Mouse (Mus musculus): ENCODE data around the gene Ptprj. TPM values are rescaled to one million over a fixed set of nuclear protein-coding genes. Genes with fewer than 3 reads are reported as not detected.

Gene Ptprj
- polyA plus RNA-seq, 1 experiment, result 241 TPM

- peaks cover 14% of the 10 kb centered on the region for H3K4me1 ChIP-seq (ENCODE audit: control insufficient read depth, insufficient read depth, low read length)
- no peak for TF ChIP-seq CTCF (IDR thresholded peaks at IDR 0.05; ENCODE audit: low read depth, low read length)
- H3K4me3 ChIP-seq (ENCODE audit: insufficient read depth, low read length), result no peak overlapping the region
- peak overlapping the region; percentile 46 for H3K27ac ChIP-seq (ENCODE audit: insufficient read depth, low read depth, low read length)
These were observed 31.6 kb upstream of the Ptprj start for GRCm38 (mm10) chr2:90611959-90612571.

GRCm38 (mm10) chr2:90601056-90601455 lies 20.6 kb upstream of the Ptprj start:
- Histone ChIP-seq H3K27ac (ENCODE audit: insufficient read depth, low read depth, low read length) (no peak overlapping the region), H3K4me1 (ENCODE audit: control insufficient read depth, insufficient read depth, low read length) (no peaks in the 10 kb centered on the region), H3K4me3 (ENCODE audit: insufficient read depth, low read length) (no peak overlapping the region)
- TF ChIP-seq POLR2A (IDR thresholded peaks at IDR 0.05; ENCODE audit: borderline replicate concordance, low read depth, low read length) (no peak), CTCF (IDR thresholded peaks at IDR 0.05; ENCODE audit: low read depth, low read length) (no peak)

- Histone ChIP-seq H3K4me1 (ENCODE audit: control insufficient read depth, insufficient read depth, low read length) (peaks cover 19% of the 10 kb centered on the region), H3K4me3 (ENCODE audit: insufficient read depth, low read length) (no peak overlapping the region), H3K27ac (ENCODE audit: insufficient read depth, low read depth, low read length) (no peak overlapping the region)
- TF ChIP-seq POLR2A (IDR thresholded peaks at IDR 0.05; ENCODE audit: borderline replicate concordance, low read depth, low read length) (no peak), CTCF (IDR thresholded peaks at IDR 0.05; ENCODE audit: low read depth, low read length) (no peak)
These were observed 7.7 kb upstream of the Ptprj start for GRCm38 (mm10) chr2:90588141-90588540.

- H3K27ac ChIP-seq (ENCODE audit: insufficient read depth, low read depth, low read length), result no peak overlapping the region
- no peak overlapping the region for H3K4me3 ChIP-seq (ENCODE audit: insufficient read depth, low read length)
- no peak for TF ChIP-seq CTCF (IDR thresholded peaks at IDR 0.05; ENCODE audit: low read depth, low read length)
- no peak for TF ChIP-seq POLR2A (IDR thresholded peaks at IDR 0.05; ENCODE audit: borderline replicate concordance, low read depth, low read length)
- peaks cover 25% of the 10 kb centered on the region for H3K4me1 ChIP-seq (ENCODE audit: control insufficient read depth, insufficient read depth, low read length)
These were observed 4.1 kb upstream of the Ptprj start for GRCm38 (mm10) chr2:90584506-90584905.

- H3K27ac ChIP-seq (ENCODE audit: insufficient read depth, low read depth, low read length), result no peak overlapping the region
- peaks cover 22% of the 10 kb centered on the region for H3K4me1 ChIP-seq (ENCODE audit: control insufficient read depth, insufficient read depth, low read length)
- H3K4me3 ChIP-seq (ENCODE audit: insufficient read depth, low read length), result no peak overlapping the region
- TF ChIP-seq POLR2A (IDR thresholded peaks at IDR 0.05; ENCODE audit: borderline replicate concordance, low read depth, low read length) (no peak), CTCF (IDR thresholded peaks at IDR 0.05; ENCODE audit: low read depth, low read length) (no peak)
These were observed 3.2 kb upstream of the Ptprj start for GRCm38 (mm10) chr2:90583628-90584131.

GRCm38 (mm10) chr2:90582814-90583213 lies 2.4 kb upstream of the Ptprj start:
- Histone ChIP-seq H3K27ac (ENCODE audit: insufficient read depth, low read depth, low read length) (no peak overlapping the region), H3K4me1 (ENCODE audit: control insufficient read depth, insufficient read depth, low read length) (peaks cover 22% of the 10 kb centered on the region), H3K4me3 (ENCODE audit: insufficient read depth, low read length) (no peak overlapping the region)
- no peak for TF ChIP-seq CTCF (IDR thresholded peaks at IDR 0.05; ENCODE audit: low read depth, low read length)
- TF ChIP-seq POLR2A (IDR thresholded peaks at IDR 0.05; ENCODE audit: borderline replicate concordance, low read depth, low read length), result no peak

- TF ChIP-seq CTCF (IDR thresholded peaks at IDR 0.05; ENCODE audit: low read depth, low read length), result no peak
- no peak for TF ChIP-seq POLR2A (IDR thresholded peaks at IDR 0.05; ENCODE audit: borderline replicate concordance, low read depth, low read length)
- Histone ChIP-seq H3K4me3 (ENCODE audit: insufficient read depth, low read length) (no peak overlapping the region), H3K27ac (ENCODE audit: insufficient read depth, low read depth, low read length) (no peak overlapping the region), H3K4me1 (ENCODE audit: control insufficient read depth, insufficient read depth, low read length) (peaks cover 24% of the 10 kb centered on the region)
These were observed 1.9 kb upstream of the Ptprj start for GRCm38 (mm10) chr2:90582311-90582710.

- no peak for TF ChIP-seq POLR2A (IDR thresholded peaks at IDR 0.05; ENCODE audit: borderline replicate concordance, low read depth, low read length)
- Histone ChIP-seq H3K27ac (ENCODE audit: insufficient read depth, low read depth, low read length) (no peak overlapping the region), H3K4me3 (ENCODE audit: insufficient read depth, low read length) (no peak overlapping the region), H3K4me1 (ENCODE audit: control insufficient read depth, insufficient read depth, low read length) (peaks cover 28% of the 10 kb centered on the region)
These were observed 1.3 kb upstream of the Ptprj start for GRCm38 (mm10) chr2:90581796-90582125.

GRCm38 (mm10) chr2:90581006-90581795 lies 754 bp upstream of the Ptprj start:
- H3K27ac ChIP-seq (ENCODE audit: insufficient read depth, low read depth, low read length), result 0 out of 2 replicates have a peak overlapping the region, but pooled peaks have one; percentile 19
- peak overlapping the region; percentile 98 for H3K4me3 ChIP-seq (ENCODE audit: insufficient read depth, low read length)
- no peak for TF ChIP-seq POLR2A (IDR thresholded peaks at IDR 0.05; ENCODE audit: borderline replicate concordance, low read depth, low read length)
- TF ChIP-seq CTCF (IDR thresholded peaks at IDR 0.05; ENCODE audit: low read depth, low read length), result no peak; the same call in 1 of the 2 replicates
- H3K4me1 ChIP-seq (ENCODE audit: control insufficient read depth, insufficient read depth, low read length), result peaks cover 32% of the 10 kb centered on the region

GRCm38 (mm10) chr2:90579728-90580235 lies 665 bp downstream of the Ptprj start:
- H3K4me1 ChIP-seq (ENCODE audit: control insufficient read depth, insufficient read depth, low read length), result peaks cover 42% of the 10 kb centered on the region
- H3K4me3 ChIP-seq (ENCODE audit: insufficient read depth, low read length), result peak overlapping the region; percentile 98
- TF ChIP-seq CTCF (IDR thresholded peaks at IDR 0.05; ENCODE audit: low read depth, low read length), result no peak
- TF ChIP-seq POLR2A (IDR thresholded peaks at IDR 0.05; ENCODE audit: borderline replicate concordance, low read depth, low read length), result no peak
- H3K27ac ChIP-seq (ENCODE audit: insufficient read depth, low read depth, low read length), result peak overlapping the region; percentile 96
